Mouse (Mus musculus) CH12.LX (cell line): ENCODE results near the gene U2af2. TPM values are rescaled to one million over a fixed set of nuclear protein-coding genes. Genes with fewer than 3 reads are reported as not detected.

Experiments used
- DNase-seq: peaks from one replicate; pipeline ENCODE4 v3.0.0-alpha.2; 2013; ENCODE audit errors: extremely low read depth
- H3K27ac ChIP-seq: 2 replicates; pipeline ENCODE4 v1.5.1; 2012; ENCODE audit warnings: low read depth, mild to moderate bottlenecking, control low read depth, moderate library complexity; ENCODE audit not compliant: insufficient read depth
- H3K27me3 ChIP-seq: replicated peaks from 2 replicates; pipeline ENCODE3; 2012; ENCODE audit warnings: inconsistent platforms
- H3K36me3 ChIP-seq, 2 experiments: replicated peaks in 1 of 2; 2 replicates each; pipeline versions ENCODE3 to v1.6.1; 2012; ENCODE audit warnings: inconsistent platforms in 1 of 2, low read length in 1 of 2, mild to moderate bottlenecking in 1 of 2, mixed read lengths in 1 of 2, moderate library complexity in 1 of 2; ENCODE audit not compliant: control insufficient read depth in 1 of 2, insufficient read depth in 1 of 2
- H3K4me1 ChIP-seq, 2 experiments: 2 replicates each; pipeline ENCODE4 v1.6.1; 2012; ENCODE audit warnings: inconsistent platforms in 1 of 2, moderate library complexity in 1 of 2; ENCODE audit not compliant: insufficient read depth in 2 of 2, control insufficient read depth in 1 of 2
- H3K4me2 ChIP-seq: 2 replicates; pipeline ENCODE4 v1.6.1; 2012; ENCODE audit warnings: low read depth, mild to moderate bottlenecking, control low read depth; ENCODE audit not compliant: poor library complexity, insufficient read depth, severe bottlenecking
- H3K4me3 ChIP-seq, 3 experiments: fragments of 150-350 bp in 1 of 3; sonication (generic) in 1 of 3; replicated peaks in 1 of 3; 2 replicates each; pipeline versions ENCODE3 to v1.5.1; 2011 to 2012; ENCODE audit warnings: low read depth in 2 of 3, low read length in 2 of 3, mild to moderate bottlenecking in 2 of 3, moderate library complexity in 2 of 3, control low read depth in 1 of 3, improper control_type of control experiment in 1 of 3, inconsistent platforms in 1 of 3, mixed read lengths in 1 of 3; ENCODE audit not compliant: poor library complexity in 1 of 3
- H3K79me2 ChIP-seq: replicated peaks from 2 replicates; pipeline ENCODE4 v1.6.1; 2012; ENCODE audit warnings: mild to moderate bottlenecking, moderate library complexity; ENCODE audit not compliant: control insufficient read depth, poor library complexity, insufficient read depth, severe bottlenecking; ENCODE audit errors: extremely low read depth
- H3K9ac ChIP-seq: 2 replicates; pipeline ENCODE4 v1.6.1; 2012; ENCODE audit warnings: low read depth, mild to moderate bottlenecking, control low read depth, moderate library complexity; ENCODE audit not compliant: insufficient read depth
- H3K9me3 ChIP-seq: replicated peaks from 2 replicates; pipeline ENCODE3; 2012; ENCODE audit warnings: low read length, inconsistent platforms, mixed read lengths
- BHLHE40 ChIP-seq: IDR thresholded peaks from 2 replicates; pipeline ENCODE4 v1.6.1; 2011; ENCODE audit warnings: mild to moderate bottlenecking, low read depth, low read length, improper control_type of control experiment
- CHD1 ChIP-seq: IDR thresholded peaks from 2 replicates; pipeline ENCODE4 v1.6.1; 2012; ENCODE audit warnings: low read depth, low read length, improper control_type of control experiment, inconsistent platforms
- CHD2 ChIP-seq: IDR thresholded peaks from 2 replicates; pipeline ENCODE4 v1.6.1; 2011; ENCODE audit warnings: low read length, improper control_type of control experiment
- CTCF ChIP-seq, 2 experiments: IDR thresholded peaks in 1 of 2; conservative IDR thresholded peaks in 1 of 2; 2 replicates each; pipeline ENCODE4 v1.5.1; 2011 to 2012; ENCODE audit warnings: low read depth in 2 of 2, low read length in 2 of 2, improper control_type of control experiment in 1 of 2, inconsistent platforms in 1 of 2, mild to moderate bottlenecking in 1 of 2, moderate library complexity in 1 of 2
- E2F4 ChIP-seq: IDR thresholded peaks from 2 replicates; pipeline ENCODE4 v1.6.1; 2011; ENCODE audit warnings: low read depth, low read length, improper control_type of control experiment; ENCODE audit not compliant: insufficient replicate concordance
- ELF1 ChIP-seq: IDR thresholded peaks from 2 replicates; pipeline ENCODE4 v1.6.1; 2014; ENCODE audit warnings: low read depth, mild to moderate bottlenecking, inconsistent platforms, low read length, improper control_type of control experiment
- EP300 ChIP-seq: IDR thresholded peaks from 2 replicates; pipeline ENCODE4 v1.6.1; 2011; ENCODE audit warnings: low read length, improper control_type of control experiment
- ETS1 ChIP-seq: conservative IDR thresholded peaks from 2 replicates; pipeline ENCODE4 v1.6.1; 2012; ENCODE audit warnings: low read depth, mild to moderate bottlenecking, inconsistent platforms, low read length, improper control_type of control experiment, moderate library complexity
- GABPA ChIP-seq: IDR thresholded peaks from 2 replicates; pipeline ENCODE4 v1.6.1; 2012; ENCODE audit warnings: low read depth, low read length, improper control_type of control experiment, inconsistent platforms; ENCODE audit not compliant: insufficient replicate concordance
- HCFC1 ChIP-seq: IDR thresholded peaks from 2 replicates; pipeline ENCODE4 v1.6.1; 2012; ENCODE audit warnings: low read depth, mild to moderate bottlenecking, inconsistent platforms, low read length, improper control_type of control experiment
- IRF4 ChIP-seq: IDR thresholded peaks from 2 replicates; pipeline ENCODE4 v1.6.1; 2014; ENCODE audit warnings: low read depth, mild to moderate bottlenecking, inconsistent platforms, low read length, improper control_type of control experiment
- JUN ChIP-seq: IDR thresholded peaks from 2 replicates; pipeline ENCODE4 v1.6.1; 2011; ENCODE audit warnings: low read depth, mild to moderate bottlenecking, low read length, improper control_type of control experiment, moderate library complexity; ENCODE audit not compliant: insufficient read depth
- JUND ChIP-seq: conservative IDR thresholded peaks from 2 replicates; pipeline ENCODE4 v1.6.1; 2011; ENCODE audit warnings: low read depth, low read length, improper control_type of control experiment
- KAT2A ChIP-seq: IDR thresholded peaks from 2 replicates; pipeline ENCODE4 v1.6.1; 2012; ENCODE audit warnings: low read length, improper control_type of control experiment, inconsistent platforms; ENCODE audit not compliant: insufficient replicate concordance
- MAFK ChIP-seq: IDR thresholded peaks from 2 replicates; pipeline ENCODE4 v1.6.1; 2011; ENCODE audit warnings: low read length, improper control_type of control experiment; ENCODE audit not compliant: insufficient replicate concordance
- MAX ChIP-seq: IDR thresholded peaks from 2 replicates; pipeline ENCODE4 v1.6.1; 2011; ENCODE audit warnings: low read length, improper control_type of control experiment
- MAZ ChIP-seq: IDR thresholded peaks from 2 replicates; pipeline ENCODE4 v1.6.1; 2012; ENCODE audit warnings: low read depth, mild to moderate bottlenecking, inconsistent platforms, low read length, improper control_type of control experiment, moderate library complexity
- MEF2A ChIP-seq: IDR thresholded peaks from 2 replicates; pipeline ENCODE4 v1.6.1; 2014; ENCODE audit warnings: low read depth, mild to moderate bottlenecking, inconsistent platforms, low read length, improper control_type of control experiment, borderline replicate concordance
- MXI1 ChIP-seq: IDR thresholded peaks from 2 replicates; pipeline ENCODE4 v1.6.1; 2011; ENCODE audit warnings: mild to moderate bottlenecking, low read depth, low read length, improper control_type of control experiment
- MYC ChIP-seq: IDR thresholded peaks from 2 replicates; pipeline ENCODE4 v1.6.1; 2011; ENCODE audit warnings: low read depth, mild to moderate bottlenecking, improper control_type of control experiment, low read length
- NELFE ChIP-seq: IDR thresholded peaks from 2 replicates; pipeline ENCODE4 v1.6.1; 2011; ENCODE audit warnings: low read depth, low read length, improper control_type of control experiment
- NRF1 ChIP-seq: IDR thresholded peaks from 2 replicates; pipeline ENCODE4 v1.6.1; 2014; ENCODE audit warnings: low read depth, mild to moderate bottlenecking, inconsistent platforms, low read length, improper control_type of control experiment, moderate library complexity
- PAX5 ChIP-seq: IDR thresholded peaks from 2 replicates; pipeline ENCODE4 v1.6.1; 2012; ENCODE audit warnings: low read length, inconsistent platforms, mixed read lengths
- POLR2A ChIP-seq: IDR thresholded peaks from 2 replicates; pipeline ENCODE4 v1.6.1; 2011; ENCODE audit warnings: low read depth, mild to moderate bottlenecking, improper control_type of control experiment, low read length
- POLR2AphosphoS2 ChIP-seq: IDR thresholded peaks from 2 replicates; pipeline ENCODE4 v1.6.1; 2011; ENCODE audit warnings: low read depth, low read length, improper control_type of control experiment
- RAD21 ChIP-seq: IDR thresholded peaks from 2 replicates; pipeline ENCODE4 v1.6.1; 2011; ENCODE audit warnings: low read depth, mild to moderate bottlenecking, low read length, improper control_type of control experiment, moderate library complexity
- RCOR1 ChIP-seq: conservative IDR thresholded peaks from 2 replicates; pipeline ENCODE4 v1.6.1; 2012; ENCODE audit warnings: low read depth, mild to moderate bottlenecking, inconsistent platforms, low read length, improper control_type of control experiment
- SIN3A ChIP-seq: IDR thresholded peaks from 2 replicates; pipeline ENCODE4 v1.6.1; 2012; ENCODE audit warnings: low read length, improper control_type of control experiment, inconsistent platforms
- SMC3 ChIP-seq: IDR thresholded peaks from 2 replicates; pipeline ENCODE4 v1.6.1; 2011; ENCODE audit warnings: low read depth, low read length, improper control_type of control experiment
- TBP ChIP-seq: conservative IDR thresholded peaks from 2 replicates; pipeline ENCODE4 v1.6.1; 2011; ENCODE audit warnings: low read depth, low read length, improper control_type of control experiment
- TCF12 ChIP-seq: IDR thresholded peaks from 2 replicates; pipeline ENCODE4 v1.6.1; 2014; ENCODE audit warnings: low read depth, mild to moderate bottlenecking, inconsistent platforms, low read length, improper control_type of control experiment
- UBTF ChIP-seq: IDR thresholded peaks from 2 replicates; pipeline ENCODE4 v1.6.1; 2012; ENCODE audit warnings: low read depth, mild to moderate bottlenecking, inconsistent platforms, low read length, improper control_type of control experiment, moderate library complexity
- USF1 ChIP-seq: IDR thresholded peaks from 2 replicates; pipeline ENCODE4 v1.6.1; 2014; ENCODE audit warnings: low read depth, mild to moderate bottlenecking, inconsistent platforms, low read length, improper control_type of control experiment
- USF2 ChIP-seq: conservative IDR thresholded peaks from 2 replicates; pipeline ENCODE4 v1.6.1; 2011; ENCODE audit warnings: low read depth, low read length, improper control_type of control experiment
- ZC3H11A ChIP-seq: IDR thresholded peaks from 2 replicates; pipeline ENCODE4 v1.6.1; 2012; ENCODE audit warnings: low read depth, mild to moderate bottlenecking, inconsistent platforms, low read length, improper control_type of control experiment
- ZKSCAN1 ChIP-seq: IDR thresholded peaks from 2 replicates; pipeline ENCODE4 v1.6.1; 2012; ENCODE audit warnings: low read depth, inconsistent platforms, low read length, improper control_type of control experiment, borderline replicate concordance
- ZMIZ1 ChIP-seq: IDR thresholded peaks from 2 replicates; pipeline ENCODE4 v1.6.1; 2012; ENCODE audit warnings: low read depth, mild to moderate bottlenecking, inconsistent platforms, low read length, improper control_type of control experiment
- ZNF384 ChIP-seq: IDR thresholded peaks from 2 replicates; pipeline ENCODE4 v1.6.1; 2012; ENCODE audit warnings: low read depth, low read length, improper control_type of control experiment, inconsistent platforms
- dilution Hi-C: fragments of 300-500 bp; cut with MboI; formaldehyde crosslinking; loops from 2 replicates; pipeline ENCODE4 v1.14.3; 2020; ENCODE audit warnings: low sequenced_read_pairs; ENCODE audit not compliant: extremely low pct_unique_long_range_greater_than_20kb, extremely low pct_ligation_motif_present
- in situ Hi-C: fragments of 300-500 bp; cut with MboI; formaldehyde crosslinking; loops from 3 replicates; pipeline ENCODE4 v1.14.3; 2019; ENCODE audit warnings: low sequenced_read_pairs, low pct_ligation_motif_present, low pct_unique_long_range_greater_than_20kb, mixed read lengths
- polyA plus RNA-seq: library from polyadenylated mRNA; unstranded; fragments of >175 nt; gene quantifications from 2 replicates; pipeline ENCODE4 v1.2.1, GENCODE M21; 2012; ENCODE audit warnings: low read depth; ENCODE audit not compliant: insufficient read length
- total RNA-seq, 2 experiments: library from RNA; depleted of rRNA; stranded (reverse); fragments of 300-350 nt in 1 of 2; fragments of >200 nt in 1 of 2; gene quantifications; 2 replicates each; pipeline ENCODE4 v1.2.3; 2012 to 2014

Gene U2af2
- total RNA-seq (2012; rRNA removed) (295 and 358 TPM in 2 replicates), total RNA-seq (2014; rRNA removed) (282 and 293 TPM in 2 replicates), polyA plus RNA-seq (449 and 469 TPM in 2 replicates)

DNA sequence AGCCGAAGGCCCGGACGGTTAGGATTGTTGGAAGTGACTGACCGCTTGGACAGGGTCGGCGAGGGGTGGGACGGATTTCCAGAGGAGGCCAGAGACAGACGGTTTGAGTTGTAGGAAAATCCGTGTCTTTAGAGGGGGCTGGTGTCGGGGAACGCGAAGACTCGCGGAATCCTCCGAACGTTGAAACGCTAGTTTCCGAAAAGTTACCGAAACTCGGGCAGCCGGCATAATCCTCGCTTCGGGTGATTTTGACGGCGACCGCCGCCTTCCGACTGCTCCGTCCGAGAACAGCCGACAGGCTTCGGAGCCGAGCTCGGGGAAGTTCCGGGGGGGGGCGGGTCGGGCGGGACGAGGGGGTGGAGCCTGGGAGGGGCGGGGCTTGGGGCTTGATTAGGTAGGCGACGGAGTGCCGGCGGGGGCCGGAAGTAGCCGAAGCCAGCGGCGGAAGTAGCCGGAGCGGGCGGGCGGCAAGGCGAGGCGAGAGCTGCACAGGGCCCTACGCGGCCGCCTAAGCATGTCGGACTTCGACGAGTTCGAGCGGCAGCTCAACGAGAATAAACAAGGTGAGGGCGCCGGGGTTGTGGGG is at the start of gene U2af2:
U2af2 (plus strand) TSS at position 370 of the 586 bp plus-strand sequence.
- Histone ChIP-seq H3K4me1 (peaks cover 2 to 54% of the 10 kb centered on the region in 2 experiments; a peak in 3 of 4 replicates), H3K27me3 (no peaks in the 10 kb centered on the region), H3K4me2 (peak within 1 kb of the TSS; percentile 80; the same call in 1 of the 2 replicates), H3K36me3 (peaks cover 11 to 30% of the 10 kb centered on the region in 2 experiments), H3K79me2 (peaks cover 42% of the 10 kb centered on the region), H3K27ac (peak within 1 kb of the TSS; percentile 90), H3K9me3 (no peaks in the 10 kb centered on the region), H3K9ac (peak within 1 kb of the TSS; percentile 99), H3K4me3 (peak within 1 kb of the TSS; percentile 67 to 90 (median 73))
- in situ Hi-C loops (loop anchor here (5.0 kb wide), 1 partner anchor 65 kb away; the partner anchor contains the start of gene Rasl2-9), dilution Hi-C loops (no loop called here)
- TF ChIP-seq ELF1 (no peak; the same call in 1 of the 2 replicates), MYC (no peak), ZNF384 (no peak), POLR2A (peak; percentile 72), CTCF (conservative IDR thresholded peaks at IDR 0.05 in 1 of 2, IDR thresholded peaks at IDR 0.05 in 1 of 2; ENCODE audit: low read depth in 2 of 2, low read length in 2 of 2) (no peak), SMC3 (no peak), ZMIZ1 (peak; percentile 82), USF2 (no peak), KAT2A (no peak), ZC3H11A (no peak), ZKSCAN1 (no peak), HCFC1 (no peak), JUND (no peak), MAFK (no peak), CHD2 (no peak), NRF1 (no peak), PAX5 (no peak), MXI1 (no peak), ETS1 (no peak), JUN (no peak), RAD21 (no peak), MAZ (peak; percentile 53), E2F4 (no peak), EP300 (no peak), RCOR1 (no peak), IRF4 (no peak), GABPA (no peak), TBP (no peak), MAX (no peak), USF1 (no peak), SIN3A (no peak; the same call in 1 of the 2 replicates), TCF12 (peak; percentile 43), CHD1 (no peak; the same call in 1 of the 2 replicates), UBTF (no peak), MEF2A (no peak), NELFE (peak; percentile 73), BHLHE40 (no peak), POLR2AphosphoS2 (0 out of 2 replicates have a peak, but pooled peaks have one; percentile 81)
- DNase-seq, result peak; percentile 85
